Mouse (Mus musculus) lung, adult 2 months (tissue): Measurements from ENCODE around the gene Odf2l.

Source experiments
- CTCF ChIP-seq: fragments of 200-500 bp; IDR thresholded peaks from 2 replicates; pipeline ENCODE4 v1.5.1; 2011; ENCODE audit warnings: mild to moderate bottlenecking, low read length, control low read depth; ENCODE audit not compliant: insufficient read depth
- POLR2A ChIP-seq: fragments of 200-500 bp; IDR thresholded peaks from 2 replicates; pipeline ENCODE4 v1.6.1; 2011; ENCODE audit warnings: low read depth, mild to moderate bottlenecking, control low read depth, low read length, borderline replicate concordance; ENCODE audit errors: extremely low read depth

GRCm38 (mm10) chr3:145170604-145171389 is 52.4 kb downstream of the Odf2l start:
- TF ChIP-seq CTCF (no peak), POLR2A (no peak)
